ENCODE assay signal across 27 mouse cellular contexts in genomic region chr6:120934176-120934575, GRCm38 (mm10). TPM values are rescaled to one million over a fixed set of nuclear protein-coding genes. Genes with fewer than 3 reads are reported as not detected.
A peak's percentile ranks its signal among the peaks of the same experiment; 100 is the strongest.
DNase-seq lines count a peak whose midpoint lies in the region; ATAC-seq lines count a peak whose summit lies in the region.
"Had no signal": no experiment of that assay in that cellular context is flagged by ENCODE, and none has a peak within 500 bp of the region (broad histone marks: within the 10 kb centered on the region; RNA-seq: fewer than 3 reads in every experiment).

No protein-coding gene starts in this region.

- H3K36me3 ChIP-seq in hindbrain, embryonic 13.5 days: peaks cover 60% of the 10 kb centered on the region

- H3K9me3 ChIP-seq in hindbrain, embryonic 13.5 days: no peaks in the 10 kb centered on the region
- H3K9me3 ChIP-seq: embryonic facial prominence, embryonic 12.5 days; forebrain, embryonic 15.5 days; limb, embryonic 13.5 days; liver, embryonic 12.5 days; neural tube, embryonic 13.5 days had no signal

- H3K9ac ChIP-seq in hindbrain, embryonic 13.5 days: no peak overlapping the region
- H3K9ac ChIP-seq: embryonic facial prominence, embryonic 12.5 days; forebrain, embryonic 15.5 days; hindbrain, embryonic 14.5 days; limb, embryonic 13.5 days; liver, embryonic 12.5 days; liver, postnatal 0 days; neural tube, embryonic 13.5 days had no signal

- ATAC-seq in CD4-positive, CD25-positive, alpha-beta regulatory T cell, adult 4 months: peak; percentile 10
- ATAC-seq in hindbrain, embryonic 13.5 days (ENCODE audit: low FRiP score): no peak
- ATAC-seq: forebrain, embryonic 15.5 days; inflammation-experienced regulatory T-cells, adult 6 months; liver, embryonic 12.5 days; liver, postnatal 0 days; midbrain, embryonic 16.5 days had no signal

- H3K4me2 ChIP-seq in hindbrain, embryonic 13.5 days: no peak overlapping the region
- H3K4me2 ChIP-seq: embryonic facial prominence, embryonic 12.5 days; forebrain, embryonic 15.5 days; hindbrain, embryonic 14.5 days; limb, embryonic 13.5 days; liver, embryonic 12.5 days; midbrain, embryonic 11.5 days; neural tube, embryonic 13.5 days had no signal

- WGBS in hindbrain, embryonic 13.5 days: 87% methylated on average over 4 of the region's 4 CpGs

- H3K4me1 ChIP-seq in hindbrain, embryonic 13.5 days (replicated peaks): no peaks in the 10 kb centered on the region
- H3K4me1 ChIP-seq: embryonic facial prominence, embryonic 12.5 days; forebrain, embryonic 15.5 days; neural tube, embryonic 13.5 days had no signal

- H3K27me3 ChIP-seq in hindbrain, embryonic 13.5 days: no peaks in the 10 kb centered on the region
- H3K27me3 ChIP-seq: embryonic facial prominence, embryonic 12.5 days; forebrain, embryonic 15.5 days; limb, embryonic 13.5 days; liver, embryonic 12.5 days; neural tube, embryonic 13.5 days had no signal

- H3K4me3 ChIP-seq in hindbrain, embryonic 13.5 days: no peak overlapping the region
- H3K4me3 ChIP-seq: embryonic facial prominence, embryonic 12.5 days; forebrain, embryonic 15.5 days; limb, embryonic 13.5 days; liver, embryonic 12.5 days; neural tube, embryonic 13.5 days had no signal

- peak; percentile 57 for DNase-seq in CD4-positive helper T cell, adult 2 months (ENCODE audit: low read depth, low spot score)
- peak; percentile 52 for DNase-seq in naive thymus-derived CD4-positive, alpha-beta T cell, adult 2 months (ENCODE audit: low read depth)
- DNase-seq in thymus, postnatal 14 days: peak; percentile 86
- DNase-seq in ovary, adult 18-20 months (ENCODE audit: low spot score): no peak
- no peak for DNase-seq in natural killer cell, adult 2 months (ENCODE audit: low spot score in 2 of 2)
- no peak for DNase-seq in ovary, postnatal 14 days (ENCODE audit: low spot score)
- DNase-seq: adrenal gland, postnatal 10 days; cerebellum, adult 8-10 months; embryo, embryonic 11 days; heart, postnatal 4 days; kidney, adult 11 months; kidney, postnatal 14 days; liver, postnatal 0 days; lung, postnatal 36 days; right cerebral cortex, postnatal 25 days had no signal

- no peak overlapping the region for H3K27ac ChIP-seq in hindbrain, embryonic 13.5 days
- H3K27ac ChIP-seq: embryonic facial prominence, embryonic 12.5 days; forebrain, embryonic 15.5 days; hindbrain, embryonic 14.5 days; limb, embryonic 13.5 days; liver, embryonic 12.5 days; neural tube, embryonic 13.5 days; stomach, postnatal 0 days had no signal

RNA-seq across cellular contexts. Expression of gene Bid, which starts 17.5 kb away (rescaled TPM):
- polyA plus RNA-seq in CD4-positive, CD25-positive, alpha-beta regulatory T cell, adult 4 months (2017; shearing (Covaris generic)): 10 to 100 TPM; 51.9 to 73.2 TPM
- polyA plus RNA-seq in hindbrain, embryonic 13.5 days (2015; fragmentation: Nextera tagmentation; extraction: Ambion mirVana): 30.5 and 31.6 TPM in 2 replicates

Comparison
In these comparisons a context has a peak if more than half of its experiments do, and no peak if none do; other contexts are left out.
1. DNase-seq: peak in CD4-positive helper T cell, adult 2 months (single experiment), naive thymus-derived CD4-positive, alpha-beta T cell, adult 2 months (single experiment) and thymus, postnatal 14 days (single experiment); none in ovary, adult 18-20 months (single experiment), natural killer cell, adult 2 months (0 of 2) and ovary, postnatal 14 days (single experiment).